Mouse (Mus musculus): Measurements from ENCODE around the gene Erbb3.
A peak's percentile ranks its signal among the peaks of the same experiment; 100 is the strongest.
"Not testable (repeated sequence)": the region's sequence is repeated elsewhere in the genome, so short reads cannot be mapped to it uniquely, and the experiment has no call there.

Erbb3 gene

GRCm38 (mm10) chr10:128556963-128557362 is 32.5 kb downstream of the Erbb3 start:
- no peak for DNase-seq (ENCODE audit: low spot score)

- DNase-seq (ENCODE audit: low spot score) = no peak
These were observed 33.2 kb downstream of the Erbb3 start for GRCm38 (mm10) chr10:128556286-128556685.

DNA sequence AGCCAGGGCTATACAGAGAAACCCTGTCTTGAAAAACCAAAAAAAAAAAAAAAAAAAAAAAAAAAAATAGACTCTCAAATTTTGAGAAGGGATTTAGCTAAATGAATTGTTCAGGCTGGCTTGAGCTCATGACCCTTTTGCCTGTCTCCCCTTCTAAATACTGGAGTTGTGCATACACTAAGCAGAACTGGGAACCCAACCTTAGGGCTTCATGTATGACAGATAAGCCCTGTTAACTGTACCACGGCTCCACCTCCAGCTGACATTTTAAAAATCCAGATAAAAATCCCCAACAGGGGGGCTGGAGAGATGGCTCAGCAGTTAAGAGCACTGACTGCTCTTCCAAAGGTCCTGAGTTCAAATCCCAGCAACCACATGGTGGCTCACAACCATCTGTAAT is 33.9 kb downstream of the Erbb3 start:
- DNase-seq (ENCODE audit: low spot score) = not testable (repeated sequence)

DNA sequence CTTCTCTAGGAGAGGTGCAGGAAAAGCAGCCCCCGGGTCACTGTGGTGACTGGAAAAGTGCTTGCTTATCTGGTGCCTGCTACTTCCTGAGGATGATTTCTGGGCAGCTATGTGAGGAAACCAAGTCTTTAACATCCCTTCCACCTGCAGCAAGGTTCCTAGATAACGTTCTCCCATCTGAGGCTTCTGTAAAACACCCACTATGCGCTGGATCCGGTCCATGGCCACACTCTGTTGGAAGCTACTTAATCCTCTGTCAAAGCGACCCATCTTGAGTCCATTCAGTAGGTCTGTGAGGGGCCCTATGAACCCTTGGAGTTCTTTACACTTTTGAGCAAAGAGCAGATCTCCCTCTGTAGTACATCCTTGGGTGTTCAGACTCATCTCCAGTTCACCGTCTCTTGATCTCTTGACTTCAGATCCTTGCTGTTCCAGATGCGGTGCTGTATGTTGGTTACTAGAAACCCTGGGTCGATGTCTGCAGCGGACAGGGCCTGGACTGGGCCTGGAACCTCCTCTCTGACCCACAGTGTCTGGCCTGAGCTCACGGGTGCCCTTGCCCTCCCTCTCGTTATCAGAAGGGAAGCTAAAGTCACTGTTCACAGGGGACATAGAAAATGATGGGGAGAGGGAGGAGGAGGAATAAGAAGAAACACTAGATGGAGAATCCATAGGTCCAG is 39.2 kb downstream of the Erbb3 start:
- DNase-seq (ENCODE audit: low spot score) = not testable (repeated sequence)

GRCm38 (mm10) chr10:128549682-128550057 is 39.8 kb downstream of the Erbb3 start:
- DNase-seq (ENCODE audit: low spot score) = not testable (repeated sequence)

- DNase-seq (ENCODE audit: low spot score) = peak; percentile 92
These were observed 40.3 kb downstream of the Erbb3 start, which contains the start of gene Rpl41 for GRCm38 (mm10) chr10:128548947-128549681. Gene Rpl41 (minus strand): TSS chr10:128549305.

DNA sequence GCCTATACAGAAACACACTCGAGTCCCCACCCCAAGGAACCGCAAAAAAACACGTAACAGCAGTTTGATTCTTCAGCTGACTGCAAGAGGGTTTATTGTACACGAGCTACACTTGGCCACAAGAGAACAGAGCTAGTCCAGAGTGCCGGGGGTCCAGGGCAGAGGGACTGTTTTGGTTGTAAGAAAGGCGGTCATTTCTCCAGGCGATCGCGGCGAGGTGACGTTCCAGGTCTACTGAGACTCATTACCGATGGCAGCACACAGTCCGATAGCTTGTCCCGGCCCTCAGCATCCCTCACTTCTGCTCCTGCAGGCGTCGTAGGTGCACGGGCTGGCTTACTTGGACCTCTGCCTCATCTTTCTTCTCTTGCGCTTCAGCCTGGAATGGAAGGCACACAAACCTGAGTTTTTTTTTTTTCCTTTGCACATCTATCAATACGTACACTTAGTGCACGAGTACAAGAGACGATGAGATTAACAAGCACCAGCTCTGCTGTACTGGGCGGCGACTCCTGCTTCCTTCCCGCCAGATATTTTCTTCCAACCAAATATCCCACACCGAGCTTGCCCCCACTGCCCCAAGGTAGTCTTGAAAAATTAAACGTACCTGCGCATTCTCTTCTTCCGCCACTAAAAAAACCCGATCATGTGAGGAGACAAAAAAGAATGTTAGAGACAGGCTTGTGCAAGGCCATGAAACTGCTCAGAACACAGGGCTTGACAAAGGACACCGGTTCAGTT is 41.2 kb downstream of the Erbb3 start:
- DNase-seq (ENCODE audit: low spot score) = not testable (repeated sequence)

GRCm38 (mm10) chr10:128547361-128548032 is 42.0 kb downstream of the Erbb3 start, which contains the start of gene Zc3h10:
Gene Zc3h10 (minus strand): TSS chr10:128547774.
- peak; percentile 96 for DNase-seq (ENCODE audit: low spot score)

DNA sequence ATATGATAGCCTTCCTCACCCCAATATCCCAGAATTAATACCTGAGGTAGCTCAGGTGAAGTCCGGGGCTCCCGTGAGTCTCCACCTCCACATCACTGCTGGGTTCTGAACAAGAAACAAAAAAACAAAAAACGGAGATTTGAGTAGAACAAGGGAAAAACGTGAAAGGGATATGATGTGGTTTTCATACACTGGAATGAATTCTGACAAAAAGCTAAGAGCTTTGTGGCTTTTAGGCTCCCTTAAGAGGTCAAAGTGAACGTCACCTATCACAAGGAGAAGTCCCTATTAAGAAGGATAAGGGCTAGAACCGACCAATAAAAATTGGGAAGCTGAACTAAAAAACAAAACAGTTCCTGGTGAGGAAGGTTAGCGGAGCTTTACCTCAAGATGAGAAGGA is 42.7 kb downstream of the Erbb3 start:
- no peak for DNase-seq (ENCODE audit: low spot score)

GRCm38 (mm10) chr10:128546361-128546760 is 43.1 kb downstream of the Erbb3 start:
- DNase-seq (ENCODE audit: low spot score) = no peak

GRCm38 (mm10) chr10:128545570-128545898 is 43.9 kb downstream of the Erbb3 start:
- no peak for DNase-seq (ENCODE audit: low spot score)

DNA sequence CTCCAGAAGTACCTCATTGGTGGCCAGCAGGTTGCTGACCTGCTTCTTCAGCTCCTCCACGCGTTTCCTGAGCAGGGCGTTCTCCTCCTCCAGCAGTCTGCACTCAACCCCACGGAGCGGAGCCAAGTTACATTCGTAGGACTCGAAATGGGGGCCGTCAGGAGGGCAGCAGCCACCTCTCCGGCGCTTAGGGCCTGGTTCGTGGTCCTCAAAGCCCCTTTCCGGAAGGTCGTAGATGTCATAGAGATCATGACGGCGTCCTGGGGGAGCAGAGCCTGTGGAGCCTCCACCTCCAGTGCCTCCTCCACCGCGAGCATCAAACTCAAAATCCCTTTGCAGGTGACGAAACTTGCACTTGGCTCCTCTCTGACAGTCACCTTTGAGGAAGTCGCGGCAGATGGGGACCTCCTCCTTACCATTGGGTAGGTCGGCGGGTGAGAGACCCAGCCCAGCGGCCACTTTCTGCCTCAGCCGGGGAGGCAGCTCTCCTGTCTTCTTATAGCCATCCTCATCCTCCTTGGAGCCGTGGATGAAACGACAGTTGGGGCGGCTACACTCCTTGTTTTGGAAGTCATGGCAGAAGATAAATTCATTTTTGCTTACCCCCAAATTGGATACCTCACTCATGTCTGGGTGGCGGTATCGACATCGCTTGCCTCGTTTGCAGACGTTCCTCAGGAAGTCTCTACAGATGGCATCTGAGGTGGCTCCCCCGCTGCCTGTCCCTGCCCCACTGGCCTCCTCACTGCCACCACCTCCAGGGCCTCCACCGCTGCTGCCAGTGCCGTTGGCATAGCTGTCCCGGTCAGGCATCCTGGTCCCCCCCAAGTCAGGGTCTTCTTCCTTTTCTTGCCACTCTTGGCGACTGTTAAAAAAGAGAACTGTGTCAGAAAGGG is 44.5 kb downstream of the Erbb3 start:
- DNase-seq (ENCODE audit: low spot score) = no peak

DNA sequence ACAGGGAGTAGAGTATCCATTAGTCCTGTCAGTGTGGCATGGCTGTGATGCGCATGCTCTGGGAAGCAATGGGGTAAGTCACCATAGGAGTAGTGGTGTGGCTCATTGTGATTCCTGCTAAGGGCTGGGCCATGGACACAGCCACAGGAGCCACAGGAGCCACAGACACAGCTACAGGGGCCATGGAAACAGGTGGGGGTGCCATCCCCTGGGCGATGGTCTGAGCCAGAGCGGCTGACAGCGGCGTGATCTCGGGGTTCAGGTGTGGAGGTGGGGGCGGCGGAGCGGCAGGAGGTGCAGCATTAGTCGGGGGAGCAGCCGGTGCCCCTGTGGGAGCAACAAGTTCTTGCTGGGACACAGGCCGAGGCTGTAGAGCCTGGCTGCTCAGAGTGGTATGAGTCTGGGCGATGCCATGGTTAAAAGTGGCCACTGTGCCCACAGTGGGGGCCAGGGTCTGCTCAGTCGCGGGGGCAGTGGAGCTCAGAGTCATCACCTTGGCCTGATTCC is 45.2 kb downstream of the Erbb3 start:
- no peak for DNase-seq (ENCODE audit: low spot score)

- no peak for DNase-seq (ENCODE audit: low spot score)
These were observed 46.4 kb downstream of the Erbb3 start for GRCm38 (mm10) chr10:128543100-128543499.

DNA sequence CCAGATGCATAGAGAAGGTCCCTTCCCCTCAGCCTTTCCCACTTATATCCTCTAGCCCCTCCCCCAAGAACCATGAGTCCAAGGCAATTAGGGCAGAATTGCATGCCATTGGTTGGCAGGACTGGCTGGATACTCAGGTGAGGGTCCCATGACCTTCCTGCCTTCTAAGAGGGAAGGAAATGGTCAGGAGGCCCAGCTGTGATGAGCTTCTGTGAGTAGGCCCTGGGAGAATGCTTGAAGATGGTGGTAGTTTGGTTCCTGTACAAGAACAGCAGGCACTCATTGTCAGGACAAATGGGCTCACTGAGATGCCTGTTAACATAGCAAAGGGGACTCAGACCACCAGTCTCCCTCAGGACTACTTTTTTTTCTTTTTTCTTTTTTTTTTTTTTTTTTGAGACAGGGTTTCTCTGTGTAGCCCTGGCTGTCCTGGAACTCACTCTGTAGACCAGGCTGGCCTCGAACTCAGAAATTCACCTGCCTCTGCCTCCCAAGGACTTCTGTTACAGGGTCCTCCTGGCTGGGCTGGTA is 51.0 kb downstream of the Erbb3 start:
- DNase-seq (ENCODE audit: low spot score) = no peak

GRCm38 (mm10) chr10:128536266-128536940 is 53.0 kb downstream of the Erbb3 start:
- peak; percentile 75 for DNase-seq (ENCODE audit: low spot score)

DNA sequence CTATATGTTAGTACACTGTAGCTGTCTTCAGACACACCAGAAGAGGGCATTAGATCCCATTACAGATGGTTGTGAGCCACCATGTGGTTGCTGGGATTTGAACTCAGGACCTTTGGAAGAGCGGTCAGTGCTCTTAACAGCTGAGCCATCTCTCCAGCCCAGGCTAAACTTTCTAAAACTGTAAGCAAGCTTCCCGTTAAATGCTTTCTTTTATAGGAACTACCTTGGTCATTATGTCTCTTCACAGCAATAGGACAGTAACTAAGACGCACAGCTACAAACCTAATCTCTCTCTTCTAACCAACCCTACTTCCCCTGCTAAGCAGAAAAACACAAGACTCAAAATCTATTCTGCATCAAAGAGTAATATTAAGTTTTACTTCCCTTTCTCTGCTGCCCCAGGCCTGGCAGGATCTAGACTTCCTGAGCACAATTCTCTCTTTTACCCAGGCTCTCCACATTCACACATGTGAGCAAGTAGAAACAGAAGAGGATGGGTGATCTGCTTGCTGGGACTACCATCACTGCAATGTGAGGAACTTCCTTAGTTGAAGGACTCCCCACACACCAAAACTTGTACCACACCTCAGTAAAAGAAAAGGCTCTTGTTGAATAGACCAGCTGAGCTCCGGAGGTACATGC is 53.7 kb downstream of the Erbb3 start:
- no peak for DNase-seq (ENCODE audit: low spot score)

GRCm38 (mm10) chr10:128535206-128535605 is 54.2 kb downstream of the Erbb3 start:
- no peak for DNase-seq (ENCODE audit: low spot score)

Measured in testis, postnatal 14 days (tissue).